Mouse (Mus musculus): ENCODE measurements around the gene Aasdhppt.

The Aasdhppt gene

DNA sequence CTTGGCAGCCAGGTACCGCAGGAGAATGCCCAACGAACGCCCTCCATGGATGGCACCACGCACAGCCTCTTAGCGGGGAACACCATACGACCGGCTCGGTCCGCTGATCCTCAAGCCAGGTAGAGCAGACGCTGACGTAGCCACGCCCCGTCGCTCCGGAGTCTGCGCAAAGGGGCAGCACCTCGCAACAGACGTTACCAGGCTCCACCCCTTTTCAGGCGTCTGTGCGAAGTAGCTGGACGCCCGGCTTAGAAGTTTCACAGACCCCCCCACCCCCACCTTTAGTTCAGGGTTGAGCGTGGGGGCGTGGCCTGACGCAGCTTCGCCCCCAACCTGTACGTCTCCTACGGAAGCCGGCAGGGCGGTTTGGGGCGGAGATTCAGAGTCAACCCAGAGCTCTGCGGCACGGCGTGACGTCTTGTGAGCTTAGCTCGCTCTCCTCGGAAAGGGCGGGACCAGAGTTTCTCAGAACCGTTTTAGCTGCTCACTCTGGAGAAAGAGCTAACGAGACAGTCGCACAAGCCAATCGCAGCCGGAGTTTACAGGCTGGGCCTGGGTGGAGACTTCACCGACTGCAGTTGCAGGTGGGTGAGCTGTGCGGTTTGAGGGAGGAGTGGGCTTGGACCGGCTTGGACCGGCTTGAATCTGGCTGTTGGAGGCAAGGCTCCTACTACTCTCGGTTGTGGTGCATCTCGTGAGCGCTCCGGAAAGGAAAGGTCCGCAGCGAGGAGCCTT, at the start of gene Aasdhppt, which contains the start of gene Kbtbd3:
TSS of gene Aasdhppt (minus strand) at position 121 of the 735 bp plus-strand sequence.
TSS of gene Kbtbd3 (plus strand) at position 483 of the 735 bp plus-strand sequence.
- DNase-seq (ENCODE audit: low read depth in 2 of 2, low spot score in 2 of 2): peak; percentile 98 to 99

- DNase-seq (ENCODE audit: low read depth in 2 of 2, low spot score in 2 of 2): no peak
These were observed 43.9 kb upstream of the Aasdhppt start for GRCm38 (mm10) chr9:4353163-4353562.

GRCm38 (mm10) chr9:4318939-4319721, 9.9 kb upstream of the Aasdhppt start:
- DNase-seq (ENCODE audit: low read depth in 2 of 2, low spot score in 2 of 2): no peak

- DNase-seq (ENCODE audit: low read depth in 2 of 2, low spot score in 2 of 2): no peak
These were observed 6.5 kb upstream of the Aasdhppt start for GRCm38 (mm10) chr9:4315746-4316145.

DNA sequence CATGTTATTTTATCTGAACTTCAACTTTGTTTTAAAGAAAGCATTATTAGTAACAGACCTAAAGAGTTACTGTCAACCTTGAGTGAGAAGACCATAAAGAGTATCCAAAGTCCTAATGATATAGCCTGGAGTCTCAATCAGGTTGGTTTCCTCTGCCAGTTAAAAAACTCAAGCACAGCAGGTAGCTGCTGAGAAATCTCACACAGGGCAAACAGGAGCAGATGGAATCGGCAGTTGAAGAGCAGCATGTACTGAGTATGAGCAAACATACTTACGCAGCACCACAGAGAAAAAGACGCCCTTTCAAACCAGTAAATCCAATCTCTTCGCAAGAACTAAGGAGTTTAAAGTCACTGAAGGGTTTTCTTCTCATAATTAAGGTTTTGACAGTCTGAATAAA, 4.7 kb upstream of the Aasdhppt start:
- DNase-seq (ENCODE audit: low read depth in 2 of 2, low spot score in 2 of 2): no peak

- no peak for DNase-seq (ENCODE audit: low read depth in 2 of 2, low spot score in 2 of 2)
These were observed 1.9 kb upstream of the Aasdhppt start for GRCm38 (mm10) chr9:4311162-4311561.

- no peak for DNase-seq (ENCODE audit: low read depth in 2 of 2, low spot score in 2 of 2)
These were observed 1.4 kb upstream of the Aasdhppt start for GRCm38 (mm10) chr9:4310706-4311105.

DNA sequence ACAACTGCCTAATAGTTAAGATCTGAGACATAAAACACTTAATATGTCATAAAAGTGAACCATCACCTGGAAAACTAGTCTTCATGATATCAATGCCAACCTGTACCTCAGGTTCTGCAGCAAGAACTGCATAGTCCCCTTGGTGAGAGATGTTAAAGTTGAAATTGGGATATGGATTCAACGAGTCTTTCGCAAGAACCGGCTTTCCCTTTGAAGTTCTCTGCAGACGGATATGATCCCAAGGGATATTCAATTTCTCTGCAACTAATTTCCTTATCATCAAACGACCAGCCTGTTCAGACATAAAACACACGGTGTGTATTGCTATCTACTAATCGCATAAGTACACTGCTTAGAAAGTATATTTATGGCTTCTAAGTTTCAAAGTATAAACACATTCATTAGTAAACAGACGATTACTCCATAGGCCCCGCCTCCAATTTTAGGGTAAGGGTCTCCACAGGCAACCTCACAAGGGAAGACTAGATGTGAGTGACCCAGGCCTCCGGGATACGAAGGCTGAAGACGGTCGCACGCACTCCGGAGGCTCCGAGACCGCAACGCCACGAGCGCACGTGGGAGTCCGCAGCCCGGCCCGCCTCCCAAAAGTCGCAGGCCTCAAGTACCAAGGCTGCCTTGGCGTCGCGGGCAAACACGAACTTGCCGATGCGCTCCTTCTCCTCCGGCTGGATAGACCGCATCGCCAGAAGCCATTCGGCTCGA, 482 bp downstream of the Aasdhppt start:
- no peak for DNase-seq (ENCODE audit: low read depth in 2 of 2, low spot score in 2 of 2)

GRCm38 (mm10) chr9:4304867-4305266, 4.4 kb downstream of the Aasdhppt start:
- DNase-seq (ENCODE audit: low read depth in 2 of 2, low spot score in 2 of 2): no peak

- no peak for DNase-seq (ENCODE audit: low read depth in 2 of 2, low spot score in 2 of 2)
These were observed 8.8 kb downstream of the Aasdhppt start for GRCm38 (mm10) chr9:4300466-4300865.

DNA sequence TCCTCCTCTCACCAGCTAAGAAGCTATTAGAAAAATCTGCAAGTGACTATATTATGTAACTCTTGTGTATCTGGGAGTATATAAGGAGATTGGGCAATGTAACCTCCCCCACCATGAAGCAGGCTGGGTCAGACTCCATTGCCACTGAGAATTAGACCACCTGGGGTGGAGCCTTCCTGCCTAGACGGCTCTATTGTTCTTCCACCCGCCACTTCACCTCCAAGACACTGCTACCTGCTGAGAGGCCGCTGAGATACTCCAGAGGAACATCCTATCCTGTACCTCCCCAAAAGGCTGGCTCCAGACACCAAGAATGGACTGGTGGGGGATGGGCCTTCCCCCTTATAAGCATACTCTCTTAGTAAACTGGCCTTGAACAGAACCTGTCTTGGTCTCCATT, 25.4 kb downstream of the Aasdhppt start:
- DNase-seq (ENCODE audit: low read depth in 2 of 2, low spot score in 2 of 2): no peak

GRCm38 (mm10) chr9:4266881-4267280, 42.4 kb downstream of the Aasdhppt start:
- DNase-seq (ENCODE audit: low read depth in 2 of 2, low spot score in 2 of 2): no peak

DNA sequence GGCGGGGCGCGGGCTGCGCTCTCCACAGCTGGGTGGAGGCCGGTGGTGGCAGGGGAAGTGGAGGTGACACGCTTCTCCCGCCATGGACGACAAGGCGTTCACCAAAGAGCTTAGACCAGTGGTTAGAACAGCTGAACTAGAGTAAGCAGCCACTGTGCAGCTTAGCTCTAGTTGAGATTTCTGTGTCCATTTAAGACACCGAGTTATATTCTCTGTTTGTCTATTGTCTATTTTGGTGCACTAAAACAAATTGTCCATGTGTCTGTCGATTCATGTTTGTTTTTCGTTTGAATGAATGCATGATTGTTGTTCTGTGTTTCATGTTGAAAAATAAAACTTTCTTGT, 48.6 kb downstream of the Aasdhppt start:
- DNase-seq (ENCODE audit: low read depth in 2 of 2, low spot score in 2 of 2): no peak

DNA sequence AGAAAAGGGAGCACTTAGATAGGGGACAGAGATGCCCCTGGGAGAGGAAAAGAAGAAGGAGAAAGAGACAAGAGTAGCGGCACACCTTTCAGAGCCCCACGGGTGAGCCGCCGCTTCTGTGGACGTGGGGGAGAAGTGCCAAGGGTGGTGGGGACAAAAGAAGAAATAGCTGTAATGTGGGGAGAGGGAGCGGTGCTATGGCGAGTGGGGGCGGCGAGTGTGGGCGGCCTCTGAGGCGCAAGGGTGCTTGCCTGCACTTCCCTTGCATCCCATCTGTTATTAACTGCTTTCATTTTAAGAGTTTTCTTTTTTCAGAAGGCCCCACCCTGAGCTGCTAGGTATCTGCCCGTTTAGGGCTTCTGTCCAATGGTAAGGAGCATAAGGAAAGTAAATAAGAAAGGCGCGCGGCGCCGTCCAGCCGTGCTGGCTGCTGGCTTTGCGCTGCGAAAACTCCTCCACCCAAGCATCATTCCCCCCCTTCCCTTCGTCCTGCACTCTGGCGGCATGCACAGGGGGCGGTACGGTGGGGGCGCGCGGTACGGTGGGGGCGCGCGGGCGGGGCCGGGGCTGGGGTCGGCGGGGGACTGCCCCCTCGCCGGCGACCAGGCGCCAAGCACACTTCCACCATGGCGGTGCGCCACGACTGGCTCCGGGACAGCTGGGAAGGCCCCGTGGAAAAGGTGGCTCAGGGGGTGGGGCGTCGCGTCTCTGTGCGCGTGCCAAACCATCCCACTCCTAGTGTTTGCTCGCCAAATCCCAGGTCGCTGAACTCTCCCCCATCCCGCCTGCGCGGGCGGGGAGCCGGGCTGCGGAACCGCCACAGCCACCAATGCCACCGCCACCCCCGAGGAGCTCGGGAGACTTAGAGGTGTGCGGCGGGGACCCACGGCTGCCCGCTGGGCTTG, 49.2 kb downstream of the Aasdhppt start:
- DNase-seq (ENCODE audit: low read depth in 2 of 2, low spot score in 2 of 2): peak in 1 of 2 experiments; percentile 13

- no peak for DNase-seq (ENCODE audit: low read depth in 2 of 2, low spot score in 2 of 2)
These were observed 50.2 kb downstream of the Aasdhppt start for GRCm38 (mm10) chr9:4259074-4259473.

Measured in CD8-positive naive resting alpha-beta T cell, adult 2 months (primary cell).